Mouse (Mus musculus): ENCODE measurements around the gene Sertad4.

Gene Sertad4

DNA sequence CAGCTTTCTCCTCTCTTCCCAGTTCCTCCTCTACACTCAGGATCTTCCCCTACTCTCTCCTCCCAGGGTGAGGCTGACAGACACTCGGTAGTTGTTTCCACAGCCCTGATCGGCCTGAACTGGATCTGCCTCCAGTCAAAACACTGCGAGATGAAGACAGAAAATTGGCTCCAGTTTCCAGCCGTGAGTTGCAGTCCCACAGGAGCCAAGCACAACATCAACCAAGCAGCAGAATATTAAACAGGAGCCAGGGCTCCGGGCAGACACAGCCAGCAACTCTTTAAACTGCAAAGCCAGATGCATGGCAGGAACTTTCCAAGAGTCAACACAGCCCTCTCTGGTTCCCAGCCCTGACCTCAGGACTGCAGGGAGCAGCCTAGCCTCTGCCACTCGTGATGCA lies 3.9 kb downstream of the Sertad4 start:
- DNase-seq (ENCODE audit: low spot score in 2 of 2) = peak; percentile 65 to 66

DNA sequence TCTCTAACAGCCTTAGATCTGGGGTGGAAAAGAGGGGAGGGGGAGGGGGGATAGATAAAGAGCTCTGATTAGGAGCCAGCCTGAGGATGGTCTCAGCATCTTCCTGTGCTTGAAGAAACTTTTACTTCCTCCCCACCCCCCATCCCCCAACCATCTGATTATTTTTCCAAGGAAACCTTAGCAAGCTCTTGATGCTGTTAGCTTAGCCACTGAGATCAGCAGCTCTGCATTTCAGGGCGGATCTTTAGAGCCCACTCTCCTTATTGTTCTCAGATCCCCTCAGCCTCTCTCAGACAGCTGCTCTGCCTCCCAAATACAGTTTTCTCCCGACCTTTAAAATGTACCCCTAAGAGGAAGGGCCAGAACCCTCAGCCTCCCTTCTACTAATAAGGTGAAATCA lies 4.4 kb downstream of the Sertad4 start:
- no peak for DNase-seq (ENCODE audit: low spot score in 2 of 2)

DNA sequence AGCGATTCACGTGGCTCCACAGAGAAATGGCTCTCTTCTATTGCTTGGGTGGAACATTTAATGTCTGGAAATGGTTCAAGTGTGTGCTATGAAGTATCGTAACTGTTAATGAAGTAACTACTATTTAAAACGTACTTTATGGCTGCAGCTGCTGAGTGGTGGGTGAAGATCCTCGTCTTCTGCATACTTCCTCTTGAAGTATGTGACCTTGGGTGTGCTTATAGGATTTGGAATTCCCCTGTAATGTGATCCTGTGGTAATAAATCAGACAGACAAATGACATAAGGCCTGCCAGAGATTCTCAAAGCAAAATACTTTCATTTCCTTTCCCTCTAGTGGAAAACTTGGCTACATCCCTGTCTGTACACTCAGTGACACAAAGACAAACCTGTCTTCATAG lies 5.9 kb downstream of the Sertad4 start:
- no peak for DNase-seq (ENCODE audit: low spot score in 2 of 2)

DNA sequence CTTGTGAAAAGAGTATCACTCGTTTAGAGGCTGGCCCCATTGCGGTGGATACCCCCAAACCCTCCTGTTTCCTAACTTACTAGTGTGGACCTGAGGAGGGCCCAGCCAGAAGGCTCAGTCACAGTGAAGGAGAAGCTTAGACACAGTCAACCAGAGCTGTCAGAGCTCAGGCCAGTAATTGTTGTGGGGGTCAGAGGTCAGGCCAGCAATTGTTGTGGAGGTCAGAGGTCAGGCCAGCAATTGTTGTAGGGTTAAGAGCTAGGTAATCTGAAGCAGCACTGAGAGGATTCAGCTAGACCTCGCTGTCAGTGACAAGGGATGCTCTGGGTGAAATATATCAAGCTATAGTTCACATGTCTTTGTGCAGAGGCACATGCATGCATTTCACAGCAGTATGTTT lies 8.3 kb downstream of the Sertad4 start:
- DNase-seq (ENCODE audit: low spot score in 2 of 2) = peak in 1 of 2 experiments; percentile 27

DNA sequence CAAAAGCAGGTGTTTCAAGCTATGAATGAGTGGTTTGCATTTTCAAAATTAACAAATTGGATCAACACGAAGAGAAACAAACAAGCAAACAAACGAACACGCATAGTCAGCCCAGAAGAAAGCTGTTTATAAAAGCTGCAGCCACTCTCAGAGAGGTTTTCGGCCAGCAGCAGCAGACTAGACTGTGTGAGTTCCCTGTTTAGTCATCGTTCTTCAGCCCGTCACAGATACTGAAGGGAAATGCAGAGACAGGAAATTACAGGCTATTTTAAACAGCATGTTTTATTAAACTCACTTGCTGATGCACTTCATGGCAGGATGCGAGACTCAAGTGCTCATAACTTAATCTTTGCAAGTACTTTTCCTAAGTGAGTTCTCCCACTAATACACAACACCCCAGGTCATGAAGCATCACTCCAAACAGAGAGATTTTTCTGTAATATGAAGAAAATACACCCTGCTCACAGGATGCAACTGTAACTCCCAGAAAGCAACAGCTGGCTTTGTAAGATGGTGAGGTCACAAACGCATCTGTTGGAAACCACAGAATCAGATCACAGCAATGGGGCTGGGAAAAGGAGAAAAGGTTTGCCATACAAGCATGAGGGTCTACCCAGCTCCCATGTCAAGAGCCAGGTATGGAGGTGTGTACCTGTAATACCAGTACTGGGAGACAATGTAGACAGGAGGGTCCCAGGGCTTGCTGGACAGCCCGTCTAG lies 14.3 kb downstream of the Sertad4 start:
- no peak for DNase-seq (ENCODE audit: low spot score in 2 of 2)

DNA sequence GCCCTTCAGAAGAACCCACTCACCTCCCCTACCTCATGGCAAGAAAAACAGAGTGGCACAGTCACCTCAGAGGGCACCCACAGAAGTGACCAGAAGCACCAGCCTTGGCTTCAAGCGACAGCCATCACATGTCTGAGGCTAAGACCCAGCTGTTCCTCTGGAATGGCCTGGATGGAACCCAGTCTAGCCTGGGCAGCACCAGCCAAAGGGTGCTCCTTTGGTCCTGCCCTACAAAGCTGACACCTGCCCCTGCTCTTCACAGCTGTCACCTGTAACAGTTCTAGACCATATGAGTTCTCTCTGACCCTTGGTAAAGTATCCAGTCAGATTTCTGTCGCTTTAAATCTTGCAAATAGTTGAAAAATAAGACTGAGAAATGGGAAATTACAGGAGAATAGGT lies 14.9 kb downstream of the Sertad4 start:
- no peak for DNase-seq (ENCODE audit: low spot score in 2 of 2)

DNA sequence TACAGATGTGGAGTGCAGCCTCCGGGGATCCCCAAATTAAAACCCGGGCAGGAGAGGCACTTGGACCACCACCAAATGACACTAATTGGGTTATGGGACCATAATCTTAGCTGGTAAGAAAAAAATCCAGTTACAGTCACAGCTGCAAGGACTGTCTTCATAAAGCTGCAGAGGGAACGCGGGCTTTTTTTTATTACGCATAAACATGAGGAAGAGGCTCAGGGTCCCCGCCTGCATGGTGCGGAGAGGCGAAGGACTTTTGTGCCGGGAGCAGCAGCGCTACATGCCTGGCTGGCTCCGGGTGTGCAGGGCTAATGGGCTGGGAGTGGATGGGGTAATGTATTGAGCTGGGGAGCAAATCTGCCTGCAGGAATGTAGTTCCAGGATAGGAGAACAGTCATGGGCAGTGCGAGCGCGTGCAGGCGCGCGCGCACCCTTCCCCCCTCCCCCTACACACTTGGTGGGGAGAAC lies 20.3 kb downstream of the Sertad4 start:
- DNase-seq (ENCODE audit: low spot score in 2 of 2) = peak; percentile 45 to 46

DNA sequence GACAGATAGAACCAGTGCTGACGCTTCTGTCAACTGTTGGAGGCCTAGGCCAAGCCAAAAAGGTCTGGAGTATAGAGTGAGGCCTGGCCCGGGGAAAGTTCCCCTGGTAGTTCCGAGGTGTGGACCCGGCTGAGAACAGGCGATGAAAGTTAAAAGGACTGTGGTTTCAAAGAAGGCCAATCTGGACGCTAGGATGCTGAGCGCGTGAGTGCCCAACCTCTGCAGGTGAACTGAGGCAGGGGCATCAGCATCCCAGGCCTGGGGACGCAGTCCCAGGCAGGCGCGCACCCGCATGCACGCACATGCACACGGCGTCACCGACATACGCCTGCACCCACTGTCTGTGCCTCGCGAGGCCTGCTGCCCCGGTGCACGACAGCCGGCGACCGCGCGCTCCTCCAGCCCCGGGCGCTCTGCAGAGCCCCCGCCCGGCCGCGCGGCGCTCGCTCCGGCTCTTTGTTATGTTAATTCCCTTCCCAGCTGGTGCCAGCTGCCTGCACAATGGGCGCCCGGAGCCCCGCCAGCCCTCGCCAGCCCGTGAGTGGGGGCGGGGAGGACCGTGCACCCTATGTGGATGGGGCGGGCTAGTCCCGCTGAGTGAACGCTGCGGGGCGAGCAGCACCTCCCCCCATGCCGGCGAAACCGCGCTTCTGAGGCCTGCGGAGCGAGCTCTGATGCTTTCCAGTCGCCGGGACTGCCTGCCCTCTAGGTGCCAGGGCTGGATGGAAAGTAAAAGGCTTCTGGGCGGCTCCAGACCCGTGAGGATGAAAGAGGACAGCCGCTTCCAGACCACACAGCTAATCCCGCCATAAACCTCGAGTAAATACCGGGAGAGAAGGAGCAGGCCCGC lies 21.0 kb downstream of the Sertad4 start:
- DNase-seq (ENCODE audit: low spot score in 2 of 2) = peak; percentile 83 to 87

DNA sequence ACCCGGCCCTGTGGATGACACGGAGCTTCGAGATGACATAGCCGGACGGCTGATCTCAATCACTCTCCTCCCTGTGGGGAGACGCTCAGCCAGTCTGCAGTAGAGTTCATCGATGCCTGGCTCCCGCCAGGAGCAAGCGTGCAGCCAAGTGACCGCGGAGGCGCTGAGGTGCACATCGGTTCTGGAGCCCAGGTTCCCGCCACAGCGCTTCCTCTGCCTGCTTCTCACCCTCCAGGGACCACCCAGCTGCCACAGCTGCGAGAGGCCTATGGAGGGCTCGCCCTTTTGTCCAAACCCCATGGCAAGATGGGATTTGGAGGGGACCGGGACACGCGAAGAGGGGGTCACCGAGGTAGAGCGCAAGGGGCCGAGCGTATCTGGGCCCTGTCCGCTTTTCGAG lies 22.0 kb downstream of the Sertad4 start:
- no peak for DNase-seq (ENCODE audit: low spot score in 2 of 2)

DNA sequence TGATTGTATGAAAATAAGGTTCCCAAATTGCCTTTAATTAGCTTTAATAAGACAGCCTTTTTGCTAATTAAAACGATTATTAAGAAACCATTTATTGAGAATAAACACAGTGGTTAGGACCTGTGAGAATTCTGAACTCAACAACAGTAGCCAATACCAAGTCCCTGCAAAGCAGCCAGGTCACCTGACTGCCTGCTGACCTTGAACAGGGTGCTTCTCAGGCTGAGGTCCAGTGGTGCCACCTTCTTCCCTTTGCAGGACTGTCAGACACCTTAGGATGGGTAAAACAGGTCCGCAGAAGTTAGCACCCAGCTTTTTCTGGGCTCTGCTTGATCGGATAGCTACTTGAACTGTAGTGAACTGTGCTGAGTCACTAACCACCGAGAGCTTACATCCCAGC lies 22.5 kb downstream of the Sertad4 start:
- no peak for DNase-seq (ENCODE audit: low spot score in 2 of 2)

DNA sequence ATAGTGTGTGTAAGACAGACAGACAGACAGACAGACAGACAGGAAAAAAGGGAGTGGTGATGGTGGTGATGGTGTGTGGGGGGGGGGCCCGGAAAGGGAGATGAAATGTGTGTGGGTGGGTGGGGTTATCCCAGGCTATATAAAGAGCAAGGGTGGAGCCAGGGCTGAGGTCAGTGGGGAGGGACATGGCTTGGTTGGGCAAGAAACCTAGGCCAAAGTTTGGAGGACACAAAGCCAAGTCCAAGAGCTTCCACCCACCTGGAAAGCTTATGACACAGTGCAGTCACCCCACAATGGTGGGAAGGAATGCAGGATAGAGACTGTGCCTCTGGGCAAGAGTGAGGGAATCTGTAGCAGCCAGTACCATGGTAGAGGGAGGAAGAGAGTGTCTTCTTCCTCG lies 23.2 kb downstream of the Sertad4 start:
- DNase-seq (ENCODE audit: low spot score in 2 of 2) = no peak

DNA sequence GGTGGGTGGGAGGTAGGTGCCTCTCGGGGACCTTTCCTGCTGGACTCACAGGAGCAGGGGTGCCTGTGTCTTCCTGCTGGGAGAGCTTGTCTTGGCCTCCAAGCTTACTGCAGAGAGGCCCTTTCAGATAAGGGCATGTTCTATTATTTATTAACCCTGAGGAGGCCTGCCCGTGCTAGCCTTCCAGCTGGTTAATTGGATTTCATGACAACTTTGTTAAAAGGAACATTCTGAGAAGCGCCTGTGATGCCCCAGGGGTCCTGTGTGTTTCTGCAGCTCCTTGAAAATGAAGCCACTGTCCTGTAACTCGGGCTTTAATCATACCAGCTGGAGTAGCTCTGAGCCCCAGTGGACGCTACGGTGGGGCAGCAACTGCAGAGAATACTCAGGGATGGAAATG lies 25.1 kb downstream of the Sertad4 start:
- DNase-seq (ENCODE audit: low spot score in 2 of 2) = peak in 1 of 2 experiments; percentile 16

DNA sequence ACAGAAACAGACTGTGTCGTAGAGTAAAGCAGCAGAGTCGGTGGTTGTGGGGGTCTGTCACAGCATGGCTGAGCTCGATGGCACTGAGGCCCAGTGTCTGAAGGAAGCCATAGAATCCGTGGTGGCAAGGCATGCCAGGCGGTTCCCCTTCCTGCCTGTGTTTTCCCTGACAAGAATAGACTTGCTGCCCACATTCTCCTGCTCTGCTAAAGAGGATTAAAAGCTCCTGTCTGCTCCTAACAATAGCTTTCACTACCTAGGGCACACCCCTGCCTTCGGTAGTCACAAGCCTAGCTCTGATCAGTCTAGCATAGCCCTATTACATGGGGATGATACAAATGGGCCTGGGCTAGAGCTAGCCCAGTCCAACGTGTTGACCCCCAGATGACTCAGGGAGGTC lies 26.6 kb downstream of the Sertad4 start:
- DNase-seq (ENCODE audit: low spot score in 2 of 2) = no peak

DNA sequence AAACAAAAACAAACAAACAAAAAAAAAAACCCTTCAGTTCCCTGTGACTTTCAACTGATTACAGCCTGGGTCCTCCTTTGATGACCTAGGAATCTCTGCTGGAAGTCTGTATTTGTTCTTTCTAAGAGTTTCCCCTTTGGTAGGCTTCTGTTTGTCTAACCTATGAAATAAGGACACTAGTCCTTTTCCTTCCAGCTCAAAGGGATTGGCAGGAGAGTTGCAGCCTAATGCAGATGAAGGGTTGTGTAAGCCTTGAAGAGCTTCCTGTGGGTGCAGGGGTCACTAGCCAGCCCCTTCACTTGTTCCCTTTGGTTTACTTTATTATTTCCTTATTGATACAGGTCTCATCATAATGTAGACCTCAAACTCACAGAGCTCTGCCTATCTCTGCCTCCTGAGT lies 27.6 kb downstream of the Sertad4 start:
- DNase-seq (ENCODE audit: low spot score in 2 of 2) = no peak

DNA sequence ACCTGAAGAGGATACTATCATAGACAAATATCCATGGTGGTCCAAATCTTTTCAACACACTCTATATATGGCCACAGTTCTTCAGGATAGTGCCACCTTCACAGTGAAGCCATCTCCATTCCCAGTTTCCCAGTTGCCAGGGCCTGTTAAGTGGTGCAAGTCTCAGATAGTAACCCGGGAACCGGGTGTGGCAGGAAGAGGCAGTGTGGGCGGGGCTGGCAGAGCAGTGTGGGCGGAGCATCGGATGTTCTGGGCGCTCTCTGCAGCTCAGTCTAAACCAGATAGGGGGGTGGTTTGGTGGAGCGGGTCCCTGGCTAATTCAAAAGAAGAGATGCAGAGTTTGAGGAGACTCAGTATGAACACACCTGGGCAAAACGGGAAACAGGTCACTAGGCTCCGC lies 29.8 kb downstream of the Sertad4 start:
- no peak for DNase-seq (ENCODE audit: low spot score in 2 of 2)

DNA sequence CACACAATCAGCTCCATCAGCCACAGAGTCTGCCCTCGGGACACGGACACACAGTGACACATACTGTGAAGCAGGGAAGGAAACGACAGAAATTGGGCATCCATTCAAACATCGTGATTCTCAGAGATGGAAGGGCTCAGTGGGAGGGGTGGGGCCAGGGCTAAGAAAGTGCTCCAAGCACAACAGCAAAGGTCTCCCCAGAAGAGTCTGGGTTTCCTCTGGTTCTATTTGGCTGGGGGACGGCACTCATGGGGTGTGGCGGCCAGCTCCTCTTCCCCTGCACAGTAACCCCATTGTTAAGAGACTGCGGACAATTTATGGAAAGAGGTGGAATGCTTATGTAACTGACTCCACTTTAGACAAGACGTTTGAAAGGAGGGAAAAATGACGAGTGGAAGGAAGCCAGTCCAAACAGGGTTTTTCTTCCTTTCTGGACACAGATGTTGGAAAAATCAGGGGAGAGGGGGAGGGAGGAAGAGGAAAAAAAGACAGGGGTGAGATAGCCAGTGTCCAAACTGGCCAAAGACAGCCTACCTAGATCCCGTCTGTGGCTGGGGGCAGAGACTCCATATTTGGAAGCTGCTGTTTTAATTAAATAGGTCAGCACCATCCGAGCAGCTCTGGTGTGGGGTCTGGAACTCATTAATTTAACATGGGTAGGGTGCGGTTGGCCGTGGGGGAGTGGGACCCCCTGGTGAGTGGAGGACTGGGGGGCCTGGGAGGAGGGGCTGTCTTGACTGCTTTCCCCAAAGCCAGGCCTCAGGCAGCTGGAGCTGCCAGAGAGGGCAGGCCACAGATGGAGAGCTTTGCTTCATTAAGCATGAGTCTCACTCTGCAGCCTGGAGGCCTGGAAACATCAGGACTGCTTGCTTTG lies 32.7 kb downstream of the Sertad4 start:
- DNase-seq (ENCODE audit: low spot score in 2 of 2) = no peak

DNA sequence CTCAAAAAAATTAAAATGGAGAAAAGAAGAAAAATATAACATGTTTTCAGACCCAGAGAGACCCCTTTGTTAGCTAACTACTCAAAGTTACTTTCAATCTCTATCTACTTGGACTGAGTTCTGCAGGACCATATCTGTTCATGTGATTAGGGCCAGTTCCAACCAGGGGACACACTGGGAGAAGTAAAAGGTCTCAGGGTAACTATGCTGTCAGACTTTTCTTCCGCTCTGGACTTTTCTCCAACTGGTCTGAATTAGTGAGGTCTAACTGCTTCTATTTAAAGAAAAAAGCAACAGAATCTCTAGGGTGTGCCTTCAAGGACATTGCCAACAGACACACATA lies 33.3 kb downstream of the Sertad4 start:
- DNase-seq (ENCODE audit: low spot score in 2 of 2) = no peak

DNA sequence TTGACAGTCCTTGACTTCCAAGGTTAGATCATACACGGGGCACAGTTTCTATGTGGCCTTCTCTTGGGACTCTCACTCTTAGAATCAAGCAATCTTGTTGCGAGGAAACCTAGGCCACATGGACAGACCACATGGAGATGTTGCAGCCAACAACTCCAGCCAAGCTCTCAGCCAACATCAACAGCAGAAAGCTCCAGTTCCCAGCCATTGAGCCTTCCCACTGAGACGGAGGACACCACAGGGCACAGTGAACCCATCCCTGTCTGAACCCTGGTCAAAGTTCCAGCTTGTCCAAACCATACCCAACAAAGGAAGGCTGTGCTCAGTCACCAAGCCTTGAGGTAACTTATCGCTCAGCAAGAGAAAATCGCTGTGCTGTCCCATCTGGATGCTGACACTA lies 37.2 kb downstream of the Sertad4 start:
- DNase-seq (ENCODE audit: low spot score in 2 of 2) = no peak

DNA sequence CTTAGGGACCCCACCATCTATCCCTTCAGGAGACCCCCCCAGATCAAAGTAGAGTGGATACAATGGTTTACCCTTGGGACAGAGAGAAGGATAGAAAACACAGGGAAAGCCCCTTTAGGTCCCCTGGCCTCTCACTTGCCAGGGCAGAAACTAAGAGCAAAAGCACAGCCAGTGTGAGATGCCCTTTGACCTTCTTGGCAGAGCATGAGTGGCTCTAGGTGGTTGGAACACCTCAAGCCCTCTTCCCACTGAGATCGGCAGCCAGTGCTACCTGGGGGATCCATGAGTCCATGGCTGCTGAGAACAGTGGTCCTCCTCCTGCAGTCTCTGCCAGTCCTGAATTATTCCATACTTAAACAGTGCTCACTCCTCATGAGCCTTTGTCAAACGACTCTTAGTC lies 39.8 kb downstream of the Sertad4 start:
- DNase-seq (ENCODE audit: low spot score in 2 of 2) = no peak

DNA sequence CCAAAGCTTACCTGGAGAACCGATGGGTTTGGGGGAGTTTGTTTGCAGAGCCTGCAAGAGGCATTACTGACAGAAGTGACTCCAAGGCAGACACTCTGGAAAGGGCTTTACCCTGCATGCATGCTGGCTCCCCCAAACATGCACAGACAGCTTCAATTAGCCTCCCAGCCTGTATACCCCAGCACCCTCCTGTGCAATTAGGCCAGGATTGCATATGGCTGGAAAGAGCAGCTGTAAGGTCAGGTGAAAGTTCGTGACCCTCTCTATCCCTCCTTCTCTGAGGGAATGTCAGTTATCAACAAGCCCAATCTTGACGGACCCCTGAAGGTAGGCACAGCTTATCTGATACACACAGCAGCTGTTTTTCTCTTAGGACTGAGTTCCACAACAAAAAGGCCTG lies 40.9 kb downstream of the Sertad4 start:
- no peak for DNase-seq (ENCODE audit: low spot score in 2 of 2)

DNA sequence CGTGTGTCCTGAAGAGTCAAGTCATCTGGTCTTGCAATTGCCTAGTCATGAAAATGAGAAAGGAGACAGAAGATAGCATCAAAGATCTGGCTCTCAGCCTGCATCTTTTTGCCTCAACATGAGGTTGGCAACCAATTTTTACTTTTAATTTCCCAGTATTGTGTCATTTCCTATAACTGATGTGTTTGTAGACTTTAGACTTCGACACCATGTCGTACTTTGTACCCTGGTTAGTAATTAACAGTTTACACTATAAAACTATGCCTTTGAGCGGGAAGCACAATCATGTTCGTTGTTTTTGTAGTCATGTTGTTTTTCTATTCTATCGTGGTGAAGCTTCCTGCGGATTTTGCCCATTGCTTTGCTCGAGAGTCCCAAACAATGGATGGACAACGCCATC lies 42.8 kb downstream of the Sertad4 start:
- no peak for DNase-seq (ENCODE audit: low spot score in 2 of 2)

DNA sequence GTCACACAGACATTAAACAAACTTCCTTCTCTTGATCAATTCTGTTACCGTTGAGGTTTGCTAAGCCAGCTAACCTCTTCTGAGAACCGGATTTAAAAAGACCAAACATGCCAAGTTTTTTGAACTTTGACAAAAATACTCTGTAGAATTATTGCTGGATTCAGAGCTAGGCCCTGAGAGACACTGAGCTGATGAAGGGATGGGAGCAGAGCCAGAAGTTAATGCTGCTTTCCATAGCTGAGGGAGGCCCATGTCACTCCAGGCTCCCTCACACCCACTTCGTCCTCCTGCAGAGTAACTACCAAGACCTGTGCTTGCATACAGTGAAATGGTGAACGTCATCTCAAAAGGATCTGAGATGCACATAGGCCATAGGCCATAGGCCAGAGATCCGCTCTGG lies 43.3 kb downstream of the Sertad4 start:
- no peak for DNase-seq (ENCODE audit: low spot score in 2 of 2)

All from right cerebral cortex, postnatal 10 days (tissue).